Mouse (Mus musculus) c-Kit-positive CD71-positive TER-119-negative erythroid progenitor cells, embryonic 14.5 days (primary cell): ENCODE measurements at regions not wholly inside any gene's neighbourhood (a gene's known extent, or its start where the extent isn't known, plus 50 kb on each side); places are given as distances from the start of the nearest gene placed in this dataset.

Source experiments
- DNase-seq: peaks from one replicate; pipeline ENCODE4 v3.0.0-alpha.2; 2013; ENCODE audit warnings: low read depth

DNA sequence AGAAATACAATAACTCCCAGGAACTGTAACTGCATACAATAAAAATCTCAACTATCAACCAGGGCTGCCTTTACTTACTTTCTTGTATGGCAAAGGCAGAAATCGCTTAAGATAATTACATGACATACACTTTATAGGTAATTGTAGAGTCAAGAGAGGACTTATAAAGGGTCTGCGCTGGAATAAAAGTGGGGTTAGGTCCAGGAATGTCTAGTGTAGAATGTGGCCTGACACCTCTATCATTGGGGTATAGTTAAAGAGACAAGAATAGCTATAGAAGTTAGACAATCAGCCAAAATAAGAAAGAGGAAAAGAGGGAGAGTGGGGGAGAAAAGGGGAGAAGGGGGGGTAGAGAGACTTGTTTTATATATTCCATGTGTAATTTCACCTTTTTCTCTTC lies 144.8 kb upstream of the Gimd1 start:
- DNase-seq, result no peak

DNA sequence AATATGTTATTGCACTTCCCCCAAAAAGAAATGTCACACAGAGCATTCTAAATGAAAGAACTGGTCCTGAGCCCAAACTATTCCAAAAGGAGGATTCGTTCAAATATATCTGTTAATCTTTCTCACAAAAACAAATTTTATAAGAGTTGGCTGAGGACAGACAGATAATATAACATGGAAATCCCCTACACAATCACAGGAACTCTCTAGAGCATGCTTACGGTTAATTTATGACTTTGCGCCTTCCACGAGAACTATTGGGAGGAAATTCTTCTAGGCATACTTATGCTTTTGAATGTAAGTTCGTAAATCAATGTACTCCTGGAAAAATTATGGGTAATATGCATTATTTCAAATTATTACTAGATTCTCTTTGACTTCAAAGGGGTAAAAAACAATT lies 144.1 kb upstream of the Gimd1 start:
- DNase-seq, result no peak

DNA sequence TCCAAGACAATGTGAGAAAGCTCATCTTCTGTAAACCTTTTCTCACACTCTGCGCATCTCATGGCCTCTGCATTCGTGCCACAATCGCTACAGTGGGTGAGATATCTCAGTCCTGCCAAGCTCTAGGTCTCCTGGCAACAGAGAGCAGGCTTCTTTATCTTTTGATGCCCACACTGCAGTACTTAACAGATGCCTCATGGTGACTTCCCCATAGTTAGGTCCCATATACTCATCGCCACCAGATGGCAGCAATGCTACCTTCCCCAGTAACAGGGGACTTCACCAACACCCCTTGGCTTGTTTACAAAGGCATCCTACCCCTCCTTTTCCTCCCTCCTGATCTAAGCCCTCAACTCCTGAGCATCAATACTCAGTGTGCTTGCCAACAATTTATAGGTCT lies 123.5 kb upstream of the Gimd1 start:
- peak; percentile 20 for DNase-seq

- DNase-seq, result no peak
Measured at GRCm38 (mm10) chr3:132510240-132510639, 119.4 kb upstream of the Gimd1 start.

DNA sequence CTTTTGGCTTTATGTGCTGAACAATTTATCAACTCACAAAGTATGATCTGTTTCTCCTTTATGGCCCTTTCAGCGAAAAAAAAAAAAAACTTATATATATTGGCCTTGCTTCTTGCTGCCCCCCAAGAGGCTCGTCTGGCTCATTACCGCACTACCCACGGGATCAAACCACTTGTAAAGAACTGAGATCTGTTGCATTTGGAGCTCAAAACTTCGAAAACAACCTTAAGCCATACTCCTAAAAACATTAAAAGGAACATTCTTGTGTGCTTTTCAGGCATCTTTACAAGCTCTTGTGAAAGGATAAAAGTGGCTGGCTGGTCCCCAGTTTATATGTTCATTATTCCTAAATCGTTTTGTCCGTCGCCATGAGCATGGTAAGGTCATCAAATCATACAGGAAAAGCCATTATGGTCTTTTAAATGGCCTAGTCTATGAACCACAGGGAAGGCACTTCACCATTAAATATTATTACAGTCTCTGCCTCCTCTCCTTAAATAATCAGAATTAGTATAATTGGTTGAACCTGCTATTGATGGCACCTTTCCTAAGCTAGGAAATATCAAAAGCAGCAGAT lies 117.0 kb upstream of the Gimd1 start:
- no peak for DNase-seq

GRCm38 (mm10) chr3:132533323-132533904 lies 96.2 kb upstream of the Gimd1 start:
- DNase-seq, result no peak

DNA sequence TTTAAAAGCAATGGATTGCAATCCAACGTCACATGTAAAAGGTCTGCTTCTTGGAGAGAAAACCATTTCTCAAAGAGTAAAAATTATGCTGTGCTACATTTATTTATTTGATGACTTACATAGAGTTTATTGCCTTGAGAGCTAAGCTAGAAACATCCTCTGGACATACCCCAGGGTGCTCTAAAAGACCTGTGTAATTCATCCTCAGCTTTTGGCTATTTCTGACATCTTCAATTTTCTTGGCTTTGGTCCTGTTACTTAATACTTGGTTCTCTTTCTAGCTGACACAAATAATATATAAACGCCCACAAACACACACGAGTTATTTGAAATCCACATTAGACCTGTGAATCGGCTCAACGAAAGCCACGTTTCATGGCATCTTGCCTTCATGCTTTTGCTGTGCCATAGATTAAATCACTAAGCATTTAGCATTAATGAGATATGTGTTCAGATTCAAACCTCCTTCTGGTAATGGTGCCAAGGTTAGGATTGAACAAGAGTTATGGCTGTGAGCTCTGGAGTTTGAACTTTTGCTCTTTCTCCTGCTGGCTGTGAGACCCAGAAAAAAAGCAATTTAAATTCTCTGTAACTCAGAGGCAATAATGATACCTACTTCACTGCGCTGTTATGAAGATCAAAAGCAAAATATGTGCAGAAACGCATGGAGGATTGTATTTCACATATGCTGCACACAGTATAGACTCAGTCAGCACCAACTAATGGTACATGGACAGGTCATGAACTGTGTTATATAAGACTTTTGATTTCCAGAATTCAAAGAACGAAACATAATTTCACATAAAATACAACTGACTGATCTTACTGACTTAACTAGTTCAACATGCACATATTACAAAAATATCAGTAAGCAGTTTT lies 89.6 kb upstream of the Gimd1 start:
- no peak for DNase-seq

GRCm38 (mm10) chr3:132551238-132551808 lies 78.3 kb upstream of the Gimd1 start:
- DNase-seq, result no peak

- DNase-seq, result no peak
Measured at GRCm38 (mm10) chr3:132565755-132566154, 63.9 kb upstream of the Gimd1 start.

DNA sequence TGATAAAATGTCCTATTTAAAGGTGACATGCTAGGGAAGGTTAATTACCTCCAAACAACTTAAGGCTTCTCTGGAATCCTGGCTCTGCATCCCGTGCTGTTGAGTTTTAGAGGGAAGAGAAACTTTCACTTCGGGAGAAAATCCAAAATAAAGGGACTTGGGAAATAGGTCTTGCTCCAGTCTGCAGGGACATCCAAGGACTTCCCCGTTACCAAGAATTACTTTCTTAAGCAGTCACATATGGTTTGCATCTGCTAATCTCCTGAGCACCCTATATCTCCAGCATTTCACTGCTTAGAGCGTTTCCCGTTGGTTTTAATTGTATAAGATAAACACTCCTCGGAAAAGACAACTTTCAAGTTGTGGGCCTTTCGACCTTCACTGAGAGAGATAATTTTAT lies 63.3 kb upstream of the Gimd1 start:
- DNase-seq, result no peak
